Mouse (Mus musculus): ENCODE measurements around the gene Wbp4. TPM values are rescaled to one million over a fixed set of nuclear protein-coding genes. Genes with fewer than 3 reads are reported as not detected.

The Wbp4 gene
- polyA plus RNA-seq, 1 experiment from 2014 or later: 46.1 TPM

GRCm38 (mm10) chr14:79516751-79517150 lies 35.4 kb upstream of the Wbp4 start:
- H3K36me3 ChIP-seq (ENCODE audit: insufficient read depth): no peaks in the 10 kb centered on the region
- no peak overlapping the region for H3K4me3 ChIP-seq (ENCODE audit: low read depth, low read length)
- no peak overlapping the region for H3K27ac ChIP-seq (ENCODE audit: low read depth)
- H3K9ac ChIP-seq: no peak overlapping the region
- H3K27me3 ChIP-seq (ENCODE audit: insufficient read depth, low read length): no peaks in the 10 kb centered on the region
- 0 out of 2 replicates have a peak, but pooled peaks cover 4% of the 10 kb centered on the region for H3K4me1 ChIP-seq (ENCODE audit: insufficient read depth)
- WGBS: 74% methylated on average over 2 of the region's 2 CpGs
- ATAC-seq (ENCODE audit: insufficient read depth) (no peak), DNase-seq (no peak)
- no peak for TF ChIP-seq CTCF (IDR thresholded peaks at IDR 0.05; ENCODE audit: low read depth)
- peak overlapping the region; percentile 23 for H3K4me2 ChIP-seq
- H3K9me3 ChIP-seq (ENCODE audit: low read depth, low read length): no peaks in the 10 kb centered on the region

- Histone ChIP-seq H3K9me3 (ENCODE audit: low read depth, low read length) (no peaks in the 10 kb centered on the region), H3K36me3 (ENCODE audit: insufficient read depth) (no peaks in the 10 kb centered on the region), H3K27ac (ENCODE audit: low read depth) (peak overlapping the region; percentile 42; the same call in 1 of the 2 replicates), H3K27me3 (ENCODE audit: insufficient read depth, low read length) (no peaks in the 10 kb centered on the region), H3K9ac (no peak overlapping the region), H3K4me2 (peak overlapping the region; percentile 23), H3K4me3 (ENCODE audit: low read depth, low read length) (no peak overlapping the region), H3K4me1 (ENCODE audit: insufficient read depth) (0 out of 2 replicates have a peak, but pooled peaks cover 4% of the 10 kb centered on the region)
- 74% methylated on average over 5 of the region's 5 CpGs for WGBS
- DNase-seq (no peak), ATAC-seq (ENCODE audit: insufficient read depth) (no peak)
- no peak for TF ChIP-seq CTCF (IDR thresholded peaks at IDR 0.05; ENCODE audit: low read depth)
Measured at GRCm38 (mm10) chr14:79516243-79516610, 34.9 kb upstream of the Wbp4 start.

GRCm38 (mm10) chr14:79515511-79516242 lies 34.4 kb upstream of the Wbp4 start:
- 0 out of 2 replicates have a peak, but pooled peaks cover 4% of the 10 kb centered on the region for H3K4me1 ChIP-seq (ENCODE audit: insufficient read depth)
- no peaks in the 10 kb centered on the region for H3K27me3 ChIP-seq (ENCODE audit: insufficient read depth, low read length)
- peak; percentile 64; the same call in 1 of the 2 replicates for ATAC-seq (ENCODE audit: insufficient read depth)
- WGBS: 57% methylated on average over 8 of the region's 8 CpGs
- DNase-seq: peak; percentile 51
- no peak overlapping the region for H3K9ac ChIP-seq
- peak overlapping the region; percentile 18; the same call in 1 of the 2 replicates for H3K4me3 ChIP-seq (ENCODE audit: low read depth, low read length)
- peak overlapping the region; percentile 25 for H3K4me2 ChIP-seq
- H3K36me3 ChIP-seq (ENCODE audit: insufficient read depth): no peaks in the 10 kb centered on the region
- H3K27ac ChIP-seq (ENCODE audit: low read depth): peak overlapping the region; percentile 42; the same call in 1 of the 2 replicates
- no peaks in the 10 kb centered on the region for H3K9me3 ChIP-seq (ENCODE audit: low read depth, low read length)
- no peak for TF ChIP-seq CTCF (IDR thresholded peaks at IDR 0.05; ENCODE audit: low read depth)

- Histone ChIP-seq H3K4me2 (peak overlapping the region; percentile 25; the same call in 1 of the 2 replicates), H3K27me3 (ENCODE audit: insufficient read depth, low read length) (no peaks in the 10 kb centered on the region), H3K27ac (ENCODE audit: low read depth) (peak overlapping the region; percentile 42; the same call in 1 of the 2 replicates), H3K4me3 (ENCODE audit: low read depth, low read length) (0 out of 2 replicates have a peak overlapping the region, but pooled peaks have one; percentile 18), H3K36me3 (ENCODE audit: insufficient read depth) (no peaks in the 10 kb centered on the region), H3K4me1 (ENCODE audit: insufficient read depth) (0 out of 2 replicates have a peak, but pooled peaks cover 4% of the 10 kb centered on the region), H3K9me3 (ENCODE audit: low read depth, low read length) (no peaks in the 10 kb centered on the region), H3K9ac (no peak overlapping the region)
- ATAC-seq (ENCODE audit: insufficient read depth) (no peak), DNase-seq (no peak)
- no peak for TF ChIP-seq CTCF (IDR thresholded peaks at IDR 0.05; ENCODE audit: low read depth)
- WGBS: 64% methylated on average over 8 of the region's 8 CpGs
Measured at GRCm38 (mm10) chr14:79515100-79515499, 33.8 kb upstream of the Wbp4 start.

GRCm38 (mm10) chr14:79513951-79514350 lies 32.6 kb upstream of the Wbp4 start:
- 0 out of 2 replicates have a peak, but pooled peaks cover 3% of the 10 kb centered on the region for H3K4me1 ChIP-seq (ENCODE audit: insufficient read depth)
- no peaks in the 10 kb centered on the region for H3K9me3 ChIP-seq (ENCODE audit: low read depth, low read length)
- H3K36me3 ChIP-seq (ENCODE audit: insufficient read depth): no peaks in the 10 kb centered on the region
- no peak for TF ChIP-seq CTCF (IDR thresholded peaks at IDR 0.05; ENCODE audit: low read depth)
- 74% methylated on average over 2 of the region's 2 CpGs for WGBS
- H3K9ac ChIP-seq: no peak overlapping the region
- H3K27ac ChIP-seq (ENCODE audit: low read depth): no peak overlapping the region
- no peak for DNase-seq
- ATAC-seq (ENCODE audit: insufficient read depth): no peak
- H3K27me3 ChIP-seq (ENCODE audit: insufficient read depth, low read length): no peaks in the 10 kb centered on the region
- H3K4me2 ChIP-seq: no peak overlapping the region
- no peak overlapping the region for H3K4me3 ChIP-seq (ENCODE audit: low read depth, low read length)

GRCm38 (mm10) chr14:79511521-79511920 lies 30.2 kb upstream of the Wbp4 start:
- no peak for TF ChIP-seq CTCF (IDR thresholded peaks at IDR 0.05; ENCODE audit: low read depth)
- Histone ChIP-seq H3K36me3 (ENCODE audit: insufficient read depth) (no peaks in the 10 kb centered on the region), H3K4me2 (no peak overlapping the region), H3K9ac (no peak overlapping the region), H3K27ac (ENCODE audit: low read depth) (no peak overlapping the region), H3K4me1 (ENCODE audit: insufficient read depth) (no peaks in the 10 kb centered on the region), H3K4me3 (ENCODE audit: low read depth, low read length) (no peak overlapping the region), H3K9me3 (ENCODE audit: low read depth, low read length) (no peaks in the 10 kb centered on the region), H3K27me3 (ENCODE audit: insufficient read depth, low read length) (no peaks in the 10 kb centered on the region)
- ATAC-seq (ENCODE audit: insufficient read depth): no peak
- WGBS: 50% methylated on average over 1 of the region's 1 CpGs
- no peak for DNase-seq

GRCm38 (mm10) chr14:79508662-79509305 lies 27.5 kb upstream of the Wbp4 start:
- 80% methylated on average over 9 of the region's 9 CpGs for whole genome bisulfite sequencing
- Histone ChIP-seq H3K9me3 (ENCODE audit: low read depth, low read length) (no peaks in the 10 kb centered on the region), H3K27me3 (ENCODE audit: insufficient read depth, low read length) (no peaks in the 10 kb centered on the region), H3K27ac (ENCODE audit: low read depth) (no peak overlapping the region), H3K4me3 (ENCODE audit: low read depth, low read length) (no peak overlapping the region), H3K9ac (no peak overlapping the region), H3K36me3 (ENCODE audit: insufficient read depth) (no peaks in the 10 kb centered on the region), H3K4me2 (no peak overlapping the region), H3K4me1 (ENCODE audit: insufficient read depth) (peaks cover 5% of the 10 kb centered on the region; the same call in 1 of the 2 replicates)
- TF ChIP-seq CTCF (IDR thresholded peaks at IDR 0.05; ENCODE audit: low read depth): no peak
- DNase-seq (no peak), ATAC-seq (ENCODE audit: insufficient read depth) (no peak)
